Mouse (Mus musculus): Measurements from ENCODE around the gene Hgfac.

Hgfac gene

DNA sequence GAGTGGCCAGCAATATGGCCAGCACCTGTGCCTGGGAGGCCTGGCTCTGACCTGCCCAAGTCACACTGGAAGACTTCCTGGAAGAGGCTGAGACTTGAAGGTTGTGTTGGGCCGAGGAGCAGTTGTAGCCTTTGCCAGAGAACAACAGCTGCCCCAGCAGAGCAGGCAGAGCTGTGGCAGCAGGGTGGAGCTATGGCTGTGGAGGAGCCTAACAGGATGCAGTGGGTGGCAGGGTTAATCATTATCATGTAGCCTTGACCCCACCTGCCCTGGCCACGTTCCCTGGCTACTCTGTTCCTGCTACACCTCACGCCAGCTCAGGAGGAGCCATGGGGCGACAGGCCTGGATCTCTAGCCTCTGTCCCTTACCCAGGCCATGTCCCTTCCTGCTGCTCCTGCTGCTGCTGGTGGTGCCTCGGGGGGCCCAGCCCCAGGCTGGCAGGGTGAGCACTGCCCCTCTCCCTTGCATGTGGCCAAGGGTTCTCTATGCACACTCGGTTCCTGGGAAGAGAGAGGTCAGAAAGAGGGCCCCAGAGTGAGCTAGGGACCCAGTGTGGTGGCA is at the start of gene Hgfac:
TSS of gene Hgfac (plus strand) at position 242 of the 562 bp plus-strand sequence.
- DNase-seq: no peak

DNA sequence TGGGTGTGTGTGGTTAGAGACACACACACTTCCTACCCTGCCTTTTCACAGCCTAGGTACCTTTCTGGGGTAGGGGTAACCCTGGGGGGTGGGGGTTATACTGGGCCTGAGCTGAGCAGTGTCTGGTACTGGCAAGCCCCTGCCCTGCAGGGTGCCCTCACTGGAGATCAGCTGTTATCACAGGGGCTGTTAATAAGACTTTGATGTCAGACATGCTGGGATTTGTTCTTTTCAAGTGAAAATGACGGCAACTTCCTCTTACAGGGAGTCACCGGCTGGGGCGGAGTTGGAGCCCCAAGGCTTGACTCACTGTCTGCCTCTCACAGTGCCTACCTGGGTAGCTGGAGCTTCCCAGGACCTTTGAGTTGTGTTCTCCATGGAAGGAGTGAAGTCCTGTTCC is 42.6 kb upstream of the Hgfac start:
- DNase-seq: no peak

GRCm38 (mm10) chr5:34999281-34999680 is 42.0 kb upstream of the Hgfac start:
- no peak for DNase-seq

- no peak for DNase-seq
These were observed 41.0 kb upstream of the Hgfac start for GRCm38 (mm10) chr5:35000323-35000722.

- DNase-seq: no peak
These were observed 40.2 kb upstream of the Hgfac start for GRCm38 (mm10) chr5:35001144-35001543.

- no peak for DNase-seq
These were observed 37.6 kb upstream of the Hgfac start for GRCm38 (mm10) chr5:35003611-35004162.

GRCm38 (mm10) chr5:35004769-35005168 is 36.5 kb upstream of the Hgfac start:
- DNase-seq: no peak

DNA sequence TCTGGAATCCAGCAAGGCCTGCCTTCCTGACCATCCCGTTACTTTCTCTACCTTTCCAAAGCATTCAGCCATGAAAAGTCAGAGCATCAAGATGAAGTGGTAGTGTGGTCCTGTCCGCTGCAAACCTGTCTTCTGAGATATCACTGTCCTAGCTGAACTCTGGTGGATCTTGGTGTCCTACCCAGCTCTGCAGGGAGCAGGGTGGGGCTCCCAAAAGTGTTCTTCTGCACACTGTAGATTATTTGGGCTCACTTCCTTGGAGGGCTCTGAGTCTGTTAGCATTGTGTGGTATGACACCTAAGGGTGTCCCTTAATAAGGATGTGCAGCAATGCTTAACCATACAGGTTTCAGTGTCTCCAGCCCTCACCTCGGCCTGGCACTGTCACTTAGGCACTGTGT is 35.6 kb upstream of the Hgfac start:
- DNase-seq: no peak

GRCm38 (mm10) chr5:35006599-35006998 is 34.7 kb upstream of the Hgfac start:
- DNase-seq: no peak

- no peak for DNase-seq
These were observed 32.1 kb upstream of the Hgfac start for GRCm38 (mm10) chr5:35009163-35009562.

DNA sequence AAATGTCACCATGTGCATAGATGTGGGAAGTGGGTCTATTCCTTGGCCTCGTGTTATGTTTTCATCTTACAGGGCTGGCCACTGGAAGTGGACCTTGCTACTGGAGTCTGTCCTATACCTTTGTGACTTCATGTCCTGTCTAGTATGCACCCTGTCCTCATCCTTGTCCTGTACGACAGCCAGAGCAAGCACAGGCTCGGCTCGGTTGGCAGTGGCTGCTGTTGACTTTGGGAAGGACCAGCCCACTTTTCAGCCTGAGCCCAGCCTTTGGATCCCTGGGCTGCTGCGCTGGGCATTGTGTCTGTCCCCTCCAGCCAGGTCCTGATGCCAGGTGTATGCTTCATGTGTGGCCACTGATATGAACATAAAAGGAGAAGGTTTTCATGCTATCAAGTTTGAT is 30.7 kb upstream of the Hgfac start:
- DNase-seq: no peak

DNA sequence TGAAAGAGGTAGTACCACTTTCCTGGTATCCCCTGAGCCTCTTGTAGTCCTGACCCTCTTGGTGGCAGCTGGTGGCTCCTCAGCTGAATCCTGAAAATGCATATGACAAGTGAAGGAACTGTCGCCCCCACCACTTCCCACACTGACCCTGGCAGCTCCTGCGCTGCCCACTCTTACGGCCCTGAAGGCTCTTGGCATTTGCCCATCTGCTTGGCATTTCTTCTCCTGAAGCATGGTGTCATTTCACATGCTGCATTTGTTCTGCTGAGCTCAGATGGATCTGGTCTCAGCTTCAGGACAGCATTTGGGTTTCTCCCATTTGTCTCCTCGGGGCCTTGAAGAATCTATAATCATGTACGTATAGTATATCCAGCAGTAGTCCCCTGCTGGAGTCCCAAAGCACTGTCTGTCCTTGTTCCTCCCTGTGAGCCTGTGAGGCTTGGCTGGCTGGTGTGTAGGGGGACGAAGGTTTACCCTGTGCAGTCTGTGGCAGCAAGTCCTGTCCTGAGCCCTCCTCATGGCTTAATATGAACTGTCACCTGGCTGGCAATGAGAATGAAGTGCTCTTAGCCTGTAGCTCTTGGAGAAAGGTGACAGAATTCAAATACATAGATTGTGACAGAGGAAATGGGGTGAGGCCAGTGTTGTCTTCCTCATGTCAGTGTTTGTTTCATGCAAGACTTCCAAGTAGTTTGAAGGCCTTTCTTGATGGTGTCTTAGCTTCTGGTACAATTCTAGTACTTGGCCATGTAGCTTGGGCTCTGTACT is 30.0 kb upstream of the Hgfac start:
- no peak for DNase-seq

- DNase-seq: no peak
These were observed 27.3 kb upstream of the Hgfac start for GRCm38 (mm10) chr5:35014036-35014435.

- DNase-seq: no peak
These were observed 21.5 kb upstream of the Hgfac start for GRCm38 (mm10) chr5:35019673-35020300.

DNA sequence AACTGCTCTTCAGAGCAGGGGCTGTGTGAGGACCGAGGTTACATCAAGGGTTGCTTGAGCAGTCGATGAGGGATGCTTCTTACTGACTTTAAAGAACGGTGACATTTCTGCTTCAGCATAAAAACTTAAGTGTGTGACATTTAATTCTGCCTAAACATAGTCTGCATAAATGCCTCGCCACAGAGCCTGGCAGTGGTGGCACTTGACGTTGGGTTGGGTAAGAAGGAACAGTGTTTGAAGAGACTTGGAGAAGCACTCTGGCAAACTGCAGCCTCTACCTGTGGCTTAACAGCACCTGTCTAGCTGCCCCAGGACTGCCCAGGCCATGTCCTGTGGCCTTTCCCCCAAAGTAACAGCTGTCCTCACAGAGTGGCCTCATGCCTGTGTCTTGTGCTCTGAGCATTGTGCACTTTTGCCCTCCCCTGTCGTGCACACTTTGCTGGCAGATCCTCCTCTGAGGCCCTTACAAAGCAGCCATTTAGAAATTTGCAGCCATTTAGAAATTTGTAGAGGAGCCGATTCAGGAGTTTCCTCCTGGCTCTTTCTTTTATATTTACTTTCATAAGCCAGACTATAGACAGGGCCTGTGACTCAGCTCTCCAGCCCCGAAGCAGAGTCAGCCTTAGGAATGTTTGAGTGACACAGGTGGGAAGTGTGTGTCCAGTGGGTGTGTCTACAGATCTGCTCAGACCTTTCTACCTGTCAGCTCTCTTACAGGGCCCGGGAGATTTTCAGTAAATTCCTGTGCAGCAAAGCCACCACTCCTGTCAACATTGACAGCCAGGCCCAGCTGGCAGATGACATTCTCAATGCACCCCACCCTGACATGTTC is 20.7 kb upstream of the Hgfac start:
- DNase-seq: no peak

DNA sequence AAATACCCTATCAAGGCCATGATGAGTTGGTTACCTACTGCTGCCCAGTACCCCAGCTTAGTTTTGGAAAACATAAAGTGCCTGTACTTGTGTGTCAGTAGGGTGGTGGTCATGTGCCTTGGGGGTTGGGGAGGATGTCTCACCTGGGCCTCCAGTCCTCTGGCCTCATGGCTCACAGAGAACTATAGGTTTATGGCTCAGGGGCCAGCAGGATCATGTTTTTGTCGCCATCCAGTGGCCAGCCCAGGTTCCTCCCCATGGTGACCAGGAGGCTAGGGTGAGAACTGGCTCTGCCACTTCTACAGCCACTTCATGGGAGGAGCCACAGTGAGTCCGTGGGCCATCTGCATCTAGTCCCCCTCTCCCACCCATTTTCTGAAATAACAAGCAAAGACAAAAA is 16.3 kb upstream of the Hgfac start:
- DNase-seq: peak; percentile 45

DNA sequence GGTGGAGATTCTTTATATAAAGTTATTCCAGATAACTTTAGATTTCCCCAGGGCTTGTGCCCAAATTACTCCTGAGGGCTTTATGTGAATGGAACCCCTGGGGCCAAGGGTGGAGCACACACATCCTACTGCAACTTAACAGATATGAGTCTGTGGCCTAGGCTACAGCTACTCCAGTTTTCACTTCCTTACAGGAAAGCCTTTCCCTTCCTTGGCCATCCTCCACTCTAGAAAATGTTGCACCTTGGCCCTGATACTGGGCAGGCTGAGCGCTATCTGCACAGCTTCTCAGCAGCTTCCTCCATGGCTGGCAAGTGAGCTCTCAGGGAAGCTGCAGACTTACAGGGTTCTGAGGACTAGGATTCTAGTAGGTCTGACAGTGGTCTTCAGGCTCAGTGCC is 12.0 kb upstream of the Hgfac start:
- DNase-seq: no peak

DNA sequence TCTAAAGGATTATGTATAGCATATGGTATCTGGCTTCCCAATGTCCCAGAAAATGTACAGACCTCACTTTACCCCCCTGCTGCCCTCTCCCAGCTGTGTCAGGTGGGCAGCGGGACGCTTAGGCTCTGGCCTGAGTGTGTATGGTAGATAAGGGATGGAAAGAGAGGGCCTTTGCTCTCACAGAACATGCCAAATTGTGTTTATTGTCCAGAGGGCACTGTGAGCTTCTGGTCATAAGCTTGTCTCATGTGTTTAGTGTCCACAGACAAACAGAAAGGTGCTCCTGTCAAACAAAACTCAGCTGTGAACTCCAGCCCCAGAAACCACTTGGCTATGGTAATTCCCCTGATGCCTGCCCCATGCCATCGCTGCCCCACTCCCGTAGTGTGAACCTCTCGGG is 11.6 kb upstream of the Hgfac start:
- no peak for DNase-seq

GRCm38 (mm10) chr5:35033068-35033467 is 8.2 kb upstream of the Hgfac start:
- peak; percentile 35 for DNase-seq

GRCm38 (mm10) chr5:35033619-35034018 is 7.7 kb upstream of the Hgfac start:
- no peak for DNase-seq

DNA sequence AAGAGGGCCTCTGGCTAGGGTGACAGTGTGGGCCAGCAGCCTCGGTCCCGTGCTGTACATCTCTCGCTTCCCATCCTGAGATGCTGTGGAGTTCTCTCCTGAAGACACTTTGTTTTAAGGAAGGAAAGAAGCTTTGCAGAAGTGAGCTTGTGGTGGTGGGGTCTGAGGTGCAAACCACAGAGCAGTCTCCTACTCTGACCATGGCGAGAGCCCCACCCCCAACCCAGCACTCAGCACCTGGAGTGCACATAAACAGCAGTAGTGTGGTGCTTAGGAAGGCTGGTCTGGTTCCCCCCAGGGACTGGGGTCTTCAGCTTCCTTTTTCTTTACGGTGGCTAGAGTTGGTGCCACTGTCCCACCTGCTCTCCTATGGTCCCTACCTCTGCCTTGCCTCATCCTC is 6.2 kb upstream of the Hgfac start:
- DNase-seq: no peak

DNA sequence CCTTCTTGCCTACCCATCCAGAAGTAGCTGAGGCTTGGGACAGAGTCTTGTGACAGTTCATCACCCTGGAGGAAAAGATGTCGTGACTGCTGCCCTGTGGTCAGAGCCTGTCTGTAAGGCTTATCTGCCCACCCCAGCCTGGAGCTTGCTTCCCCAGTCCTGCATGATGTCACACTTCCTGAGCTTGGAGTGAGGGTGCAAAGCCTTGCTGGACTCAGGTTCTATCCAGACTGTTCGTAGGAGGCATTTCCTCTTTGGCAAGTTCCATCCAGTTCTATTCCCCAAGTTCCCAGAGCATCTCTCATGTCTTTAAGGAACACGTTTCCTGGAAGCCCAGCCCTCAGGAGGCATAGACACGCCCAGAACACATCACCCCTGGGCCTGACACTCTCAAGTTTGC is 5.5 kb upstream of the Hgfac start:
- DNase-seq: no peak

DNA sequence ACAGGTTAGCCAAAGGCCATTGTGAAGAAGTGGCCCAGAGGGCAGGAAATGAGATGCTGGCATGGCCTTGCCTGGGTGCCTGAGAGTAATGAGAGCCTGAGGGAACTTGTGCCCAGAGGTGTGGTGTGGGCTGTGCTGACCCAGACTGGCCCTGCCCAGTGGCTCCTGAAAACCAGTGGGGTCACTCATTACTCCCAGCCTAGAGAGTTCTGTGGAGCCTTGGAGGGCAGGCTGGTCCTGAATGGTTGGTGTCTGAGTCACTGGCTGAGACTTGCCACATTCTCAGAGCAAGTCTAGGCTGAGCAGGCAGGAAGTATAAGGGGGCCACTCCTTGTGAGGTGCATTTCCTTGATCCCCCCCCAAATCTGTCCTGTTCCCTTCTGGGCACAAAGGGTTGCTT is 3.9 kb upstream of the Hgfac start:
- DNase-seq: no peak
